Mouse (Mus musculus) urinary bladder, postnatal 0 days (tissue): ENCODE results near the gene Sult2a2. TPM values are rescaled to one million over a fixed set of nuclear protein-coding genes. Genes with fewer than 3 reads are reported as not detected.

Experiments used
- polyA plus RNA-seq: library from polyadenylated mRNA; unstranded; fragments of >200 nt; fragmentation: Nextera tagmentation; extraction: Ambion mirVana; gene quantifications from 2 replicates; pipeline ENCODE4 v1.2.1, GENCODE M21; 2015

Gene Sult2a2
- 0.39 TPM in 1 of 2 replicates, not detected in the other for polyA plus RNA-seq

DNA sequence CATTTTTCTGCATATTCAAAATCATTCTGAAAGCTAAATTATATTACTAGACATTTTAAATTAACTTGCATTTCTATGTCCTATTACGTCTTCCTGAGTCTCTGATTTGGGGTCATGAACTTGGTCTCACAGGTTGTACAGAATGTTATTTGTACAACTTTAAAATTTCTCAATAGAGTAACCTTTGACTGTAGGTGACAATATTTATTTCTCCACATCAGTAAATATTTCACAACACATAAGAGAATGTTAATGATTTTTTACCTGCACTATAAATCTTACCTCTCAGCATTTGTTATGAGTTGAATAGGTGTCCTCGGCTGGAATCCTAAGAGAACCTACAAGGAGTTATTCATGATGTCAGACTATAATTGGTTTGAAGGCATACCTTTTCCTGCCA lies at the start of gene Sult2a2:
Gene Sult2a2 (plus strand): TSS at position 301 of the 400 bp plus-strand sequence.

Other genes starting within 250 kb of the Sult2a2 start
- gene Bsph2, start 162.4 kb upstream of the Sult2a2 start, polyA plus RNA-seq, result not detected in 2 replicates
- gene Sult2a5, start 109.5 kb upstream of the Sult2a2 start, polyA plus RNA-seq, result not detected in 2 replicates
- gene Sult2a1, start 103.9 kb downstream of the Sult2a2 start, polyA plus RNA-seq, result 0.14 TPM in 1 of 2 replicates, not detected in the other